Mouse (Mus musculus): ENCODE data around the gene Thsd7a.

The Thsd7a gene

GRCm38 (mm10) chr6:12748787-12749530 lies at the start of gene Thsd7a:
TSS of gene Thsd7a (minus strand) at chr6:12749410.
- no peak for DNase-seq (ENCODE audit: low read depth, low spot score)

GRCm38 (mm10) chr6:12787129-12787528 lies 37.9 kb upstream of the Thsd7a start:
- DNase-seq (ENCODE audit: low read depth, low spot score), result no peak

- DNase-seq (ENCODE audit: low read depth, low spot score), result no peak
Observed at GRCm38 (mm10) chr6:12786378-12786982, 37.3 kb upstream of the Thsd7a start.

GRCm38 (mm10) chr6:12784918-12785618 lies 35.9 kb upstream of the Thsd7a start:
- no peak for DNase-seq (ENCODE audit: low read depth, low spot score)

- DNase-seq (ENCODE audit: low read depth, low spot score), result no peak
Observed at GRCm38 (mm10) chr6:12772799-12773198, 23.6 kb upstream of the Thsd7a start.

GRCm38 (mm10) chr6:12765191-12765590 lies 16.0 kb upstream of the Thsd7a start:
- DNase-seq (ENCODE audit: low read depth, low spot score), result no peak

GRCm38 (mm10) chr6:12764606-12765005 lies 15.4 kb upstream of the Thsd7a start:
- no peak for DNase-seq (ENCODE audit: low read depth, low spot score)

GRCm38 (mm10) chr6:12763816-12764215 lies 14.6 kb upstream of the Thsd7a start:
- DNase-seq (ENCODE audit: low read depth, low spot score), result no peak

GRCm38 (mm10) chr6:12759328-12760193 lies 10.4 kb upstream of the Thsd7a start:
- DNase-seq (ENCODE audit: low read depth, low spot score), result no peak

- DNase-seq (ENCODE audit: low read depth, low spot score), result no peak
Observed at GRCm38 (mm10) chr6:12752297-12752696, 3.1 kb upstream of the Thsd7a start.

GRCm38 (mm10) chr6:12750441-12750840 lies 1.2 kb upstream of the Thsd7a start:
- no peak for DNase-seq (ENCODE audit: low read depth, low spot score)

GRCm38 (mm10) chr6:12749531-12750210 lies 461 bp upstream of the Thsd7a start:
- no peak for DNase-seq (ENCODE audit: low read depth, low spot score)

- DNase-seq (ENCODE audit: low read depth, low spot score), result no peak
Observed at GRCm38 (mm10) chr6:12748454-12748786, 790 bp downstream of the Thsd7a start.

GRCm38 (mm10) chr6:12747856-12748450 lies 1.3 kb downstream of the Thsd7a start:
- no peak for DNase-seq (ENCODE audit: low read depth, low spot score)

GRCm38 (mm10) chr6:12742791-12743190 lies 6.4 kb downstream of the Thsd7a start:
- no peak for DNase-seq (ENCODE audit: low read depth, low spot score)

GRCm38 (mm10) chr6:12733924-12734323 lies 15.3 kb downstream of the Thsd7a start:
- no peak for DNase-seq (ENCODE audit: low read depth, low spot score)

- no peak for DNase-seq (ENCODE audit: low read depth, low spot score)
Observed at GRCm38 (mm10) chr6:12716071-12716470, 33.1 kb downstream of the Thsd7a start.

GRCm38 (mm10) chr6:12712581-12712980 lies 36.6 kb downstream of the Thsd7a start:
- no peak for DNase-seq (ENCODE audit: low read depth, low spot score)

GRCm38 (mm10) chr6:12702925-12703324 lies 46.3 kb downstream of the Thsd7a start:
- DNase-seq (ENCODE audit: low read depth, low spot score), result no peak

- DNase-seq (ENCODE audit: low read depth, low spot score), result no peak
Observed at GRCm38 (mm10) chr6:12699089-12699488, 50.1 kb downstream of the Thsd7a start.

GRCm38 (mm10) chr6:12693689-12694088 lies 55.5 kb downstream of the Thsd7a start:
- no peak for DNase-seq (ENCODE audit: low read depth, low spot score)
